Mouse (Mus musculus) kidney, embryonic 14.5 days (tissue): ENCODE measurements around the gene Trim71. TPM values are rescaled to one million over a fixed set of nuclear protein-coding genes. Genes with fewer than 3 reads are reported as not detected.
"Not testable (repeated sequence)": the region's sequence is repeated elsewhere in the genome, so short reads cannot be mapped to it uniquely, and the experiment has no call there.

Experiments used
- ATAC-seq: fragments of 200-750 bp; cut with Nextera tagmentation; 2 replicates; pipeline ENCODE4 v1.8.0; 2017; ENCODE audit warnings: moderate number of reproducible peaks, mild to moderate bottlenecking, moderate TSS enrichment, moderate library complexity; ENCODE audit not compliant: low FRiP score, low TSS enrichment
- H3K27ac ChIP-seq: fragments of 300-500 bp; sonication (generic); 2 replicates; pipeline ENCODE4 v1.5.1; 2014; ENCODE audit warnings: low read depth, mild to moderate bottlenecking, low read length, moderate library complexity, mixed read lengths
- H3K27me3 ChIP-seq: fragments of 300-500 bp; sonication (generic); 2 replicates; pipeline ENCODE4 v1.6.1; 2014; ENCODE audit warnings: mild to moderate bottlenecking, low read length; ENCODE audit not compliant: control insufficient read depth, insufficient read depth
- H3K36me3 ChIP-seq: fragments of 300-500 bp; sonication (generic); 2 replicates; pipeline ENCODE4 v1.6.1; 2014; ENCODE audit warnings: low read length, mixed read lengths; ENCODE audit not compliant: control insufficient read depth, insufficient read depth
- H3K4me1 ChIP-seq: fragments of 300-500 bp; sonication (generic); 2 replicates; pipeline ENCODE4 v1.6.1; 2014; ENCODE audit warnings: low read length, mixed read lengths; ENCODE audit not compliant: control insufficient read depth, insufficient read depth
- H3K4me2 ChIP-seq: fragments of 300-500 bp; sonication (generic); replicated peaks from 2 replicates; pipeline ENCODE4 v1.6.1; 2014; ENCODE audit warnings: low read depth, mild to moderate bottlenecking, low read length
- H3K4me3 ChIP-seq: fragments of 300-500 bp; sonication (generic); 2 replicates; pipeline ENCODE4 v1.5.1; 2014; ENCODE audit warnings: mild to moderate bottlenecking, low read length
- H3K9ac ChIP-seq: fragments of 300-500 bp; sonication (generic); 2 replicates; pipeline ENCODE4 v1.6.1; 2014; ENCODE audit warnings: low read depth, mild to moderate bottlenecking, low read length, moderate library complexity
- H3K9me3 ChIP-seq: fragments of 300-500 bp; sonication (generic); 2 replicates; pipeline ENCODE4 v1.6.1; 2016; ENCODE audit warnings: low read length; ENCODE audit not compliant: control insufficient read depth
- WGBS: fragments of 180-500 bp; shearing (Covaris S2); extraction: QIAGEN DNeasy Blood & Tissue Kit; methylation state at CpG from one replicate; pipeline ENCODE4 v1.1.7; 2014; 5-methylcytosine and 5-hydroxymethylcytosine counted together
- polyA plus RNA-seq: library from polyadenylated mRNA; unstranded; fragments of >200 nt; fragmentation: Nextera tagmentation; extraction: Ambion mirVana; gene quantifications from 2 replicates; pipeline ENCODE4 v1.2.1, GENCODE M21; 2014

Gene Trim71
- polyA plus RNA-seq, 1 experiment from 2014 or later: 1.1 TPM

DNA sequence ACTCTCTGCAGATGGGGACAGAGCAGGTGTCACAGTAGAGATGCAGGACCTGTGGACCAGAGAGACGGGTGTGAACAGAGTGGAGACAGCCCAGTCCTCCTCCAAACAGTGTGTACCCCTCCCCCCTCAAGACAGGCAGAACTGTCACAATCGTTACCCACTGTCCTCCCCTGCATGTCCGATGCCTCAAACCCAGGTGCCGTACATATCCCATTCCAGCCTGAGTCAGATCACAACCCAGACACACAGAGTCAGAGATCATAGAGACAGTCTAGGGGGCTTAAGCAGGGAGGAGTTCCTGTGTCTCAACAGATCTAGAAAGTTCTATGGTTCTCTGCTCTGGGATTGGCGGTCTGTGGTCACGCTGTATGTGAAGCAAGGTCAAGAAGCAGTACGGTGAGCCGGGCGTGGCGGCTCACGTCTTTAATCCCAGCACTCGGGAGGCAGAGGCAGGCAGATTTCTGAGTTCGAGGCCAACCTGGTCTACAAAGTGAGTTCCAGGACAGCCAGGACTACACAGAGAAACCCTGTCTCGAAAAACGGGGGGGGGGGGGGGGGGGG is 39.0 kb downstream of the Trim71 start:
- Histone ChIP-seq H3K4me1 (peaks cover 32% of the 10 kb centered on the region), H3K4me3 (no peak overlapping the region), H3K36me3 (no peaks in the 10 kb centered on the region), H3K4me2 (no peak overlapping the region), H3K27ac (no peak overlapping the region), H3K27me3 (no peaks in the 10 kb centered on the region), H3K9ac (no peak overlapping the region), H3K9me3 (no peaks in the 10 kb centered on the region)
- WGBS: 84% methylated on average over 12 of the region's 15 CpGs
- ATAC-seq: no peak

DNA sequence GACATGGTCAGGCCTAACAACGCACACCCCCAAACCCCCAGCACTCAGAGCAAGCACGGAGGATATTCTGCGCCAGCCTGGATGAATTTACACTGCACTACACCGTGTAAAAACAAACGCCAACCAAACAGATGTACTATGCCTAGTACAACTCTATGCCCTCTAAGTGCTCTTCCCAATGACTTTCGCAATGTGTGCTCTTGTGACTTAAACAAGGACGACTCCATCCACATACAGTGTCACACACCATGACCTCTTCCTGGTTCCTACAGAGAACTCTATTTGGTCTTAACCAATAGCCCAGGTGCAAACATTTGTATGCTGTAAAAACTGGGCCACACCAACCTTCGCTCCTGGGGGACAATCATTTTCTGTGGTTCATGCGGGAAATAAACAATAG is 41.7 kb downstream of the Trim71 start:
- 90% methylated on average over 9 of the region's 9 CpGs for WGBS
- ATAC-seq: no peak
- H3K4me2 ChIP-seq: no peak overlapping the region

DNA sequence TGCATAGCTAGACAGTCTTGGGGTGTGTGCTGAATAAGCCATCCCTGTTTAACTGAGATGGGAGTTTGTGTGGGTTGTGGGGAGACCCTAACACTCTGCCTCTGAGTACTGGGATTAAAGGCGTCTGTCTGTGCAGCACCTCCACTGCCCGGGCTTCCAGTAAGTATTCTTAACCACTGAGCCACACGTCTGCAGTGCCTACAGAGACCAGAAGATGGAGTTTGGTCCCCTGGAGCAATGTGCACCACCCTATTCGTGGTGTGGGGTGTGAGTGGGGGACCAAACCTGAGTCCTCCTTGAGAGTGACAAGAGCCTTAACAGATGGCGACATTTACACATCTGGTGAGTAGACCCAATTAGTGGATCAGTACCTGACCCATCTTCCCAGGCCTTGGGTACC is 42.1 kb downstream of the Trim71 start:
- Histone ChIP-seq H3K27ac (no peak overlapping the region), H3K36me3 (no peaks in the 10 kb centered on the region), H3K4me2 (no peak overlapping the region), H3K27me3 (no peaks in the 10 kb centered on the region), H3K9ac (no peak overlapping the region), H3K9me3 (no peaks in the 10 kb centered on the region), H3K4me3 (no peak overlapping the region), H3K4me1 (peaks cover 16% of the 10 kb centered on the region)
- ATAC-seq: no peak
- WGBS: 64% methylated on average over 5 of the region's 5 CpGs

More for the DNA sequence above, 41.7 kb downstream of the Trim71 start:
- Histone ChIP-seq H3K9ac (no peak overlapping the region), H3K27me3 (no peaks in the 10 kb centered on the region), H3K4me1 (peaks cover 18% of the 10 kb centered on the region), H3K4me3 (no peak overlapping the region), H3K36me3 (no peaks in the 10 kb centered on the region), H3K9me3 (no peaks in the 10 kb centered on the region), H3K27ac (no peak overlapping the region)

DNA sequence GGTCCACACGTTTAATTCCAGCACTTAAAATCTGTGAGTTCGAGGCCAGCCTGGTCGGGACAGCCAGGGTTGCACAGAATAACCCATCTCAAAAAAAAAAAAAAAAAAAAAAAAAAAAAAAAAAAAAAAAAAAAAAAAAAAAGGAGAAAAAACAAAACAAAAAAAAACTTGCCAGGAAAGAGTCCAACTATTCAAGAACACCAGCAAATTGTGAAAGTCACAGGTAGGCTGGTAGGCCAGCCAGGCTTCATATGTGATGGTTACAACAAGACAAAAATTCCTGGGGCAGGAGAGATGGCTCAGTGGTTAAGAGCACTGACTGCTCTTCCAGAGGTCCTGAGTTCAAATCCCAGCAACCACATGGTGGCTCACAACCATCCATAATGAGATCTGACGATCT is 43.6 kb downstream of the Trim71 start:
- not testable (repeated sequence) for H3K36me3 ChIP-seq, H3K9ac ChIP-seq

DNA sequence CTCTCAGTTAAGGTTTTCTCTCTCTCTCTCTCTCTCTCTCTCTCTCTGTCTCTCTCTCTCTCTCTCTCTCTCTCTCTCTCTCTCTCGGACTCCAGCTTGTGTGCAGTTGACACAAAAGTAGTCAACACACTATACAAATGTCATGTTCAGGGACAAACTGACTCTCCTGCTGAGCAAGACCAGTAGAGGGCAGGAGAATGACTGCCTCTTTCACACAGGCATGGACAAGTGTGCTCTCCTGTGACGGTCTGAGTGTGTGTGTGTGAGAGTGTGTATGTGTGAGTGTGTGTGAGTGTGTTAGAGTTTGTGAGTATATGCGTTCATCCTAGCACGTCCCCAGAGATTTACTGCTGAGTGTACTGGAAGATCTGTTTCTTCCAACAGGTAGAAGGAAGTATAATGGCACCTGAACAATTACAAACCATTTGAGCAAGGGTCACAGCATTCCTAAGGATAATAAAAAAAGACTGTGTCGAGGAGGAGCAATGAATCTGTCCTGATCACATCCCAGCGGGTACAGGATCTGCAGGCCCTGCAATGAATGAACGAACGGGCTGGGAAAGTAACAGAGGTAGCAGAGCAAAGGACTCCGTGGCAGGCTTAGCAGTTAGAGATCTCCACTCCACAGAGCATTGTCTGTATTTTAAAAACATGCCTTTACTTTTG is 45.2 kb downstream of the Trim71 start:
- Histone ChIP-seq H3K27ac (no peak overlapping the region), H3K4me2 (no peak overlapping the region), H3K4me3 (no peak overlapping the region), H3K36me3 (peaks cover 2% of the 10 kb centered on the region), H3K9me3 (peaks cover 2% of the 10 kb centered on the region), H3K9ac (no peak overlapping the region), H3K27me3 (no peaks in the 10 kb centered on the region), H3K4me1 (no peaks in the 10 kb centered on the region)
- no peak for ATAC-seq
- 48% methylated on average over 9 of the region's 9 CpGs for WGBS

More for the DNA sequence above, 43.6 kb downstream of the Trim71 start:
- not testable (repeated sequence) for H3K9me3 ChIP-seq, H3K4me2 ChIP-seq, ATAC-seq, H3K27me3 ChIP-seq, H3K4me3 ChIP-seq, H3K27ac ChIP-seq, H3K4me1 ChIP-seq
- WGBS: 70% methylated on average over 4 of the region's 4 CpGs

DNA sequence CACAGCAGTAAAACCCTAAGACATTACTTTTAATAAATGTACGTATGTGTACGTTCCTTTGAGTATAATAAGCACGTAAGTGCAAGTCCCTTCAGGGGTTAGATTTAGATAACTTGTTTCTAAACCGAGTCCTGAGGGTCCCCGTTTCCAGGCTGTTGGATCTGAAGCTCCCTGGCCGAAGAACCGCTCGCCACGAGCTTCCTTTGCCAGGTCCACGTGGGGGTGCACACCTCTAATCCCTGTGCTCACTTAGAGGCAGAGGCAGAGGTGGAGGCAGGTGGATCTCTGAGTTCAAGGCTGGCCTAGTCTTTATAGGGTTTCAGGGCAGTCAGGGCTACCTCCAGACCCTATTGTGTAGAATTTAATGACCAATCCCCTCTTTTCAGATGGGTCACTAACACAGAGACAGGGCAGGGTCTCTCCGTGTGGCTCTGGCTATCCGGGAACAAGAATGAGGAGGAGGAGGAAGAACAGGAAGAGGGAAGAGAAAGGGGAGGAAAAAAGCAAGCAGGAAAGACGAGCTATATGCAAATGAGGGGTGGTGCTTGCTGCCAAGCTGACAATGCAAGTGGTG is 46.2 kb downstream of the Trim71 start:
- H3K4me3 ChIP-seq: no peak overlapping the region
- H3K9me3 ChIP-seq: peaks cover 12% of the 10 kb centered on the region
- H3K4me1 ChIP-seq: no peaks in the 10 kb centered on the region
- no peak overlapping the region for H3K27ac ChIP-seq
- no peak overlapping the region for H3K4me2 ChIP-seq
- H3K9ac ChIP-seq: no peak overlapping the region
- peaks cover 11% of the 10 kb centered on the region for H3K36me3 ChIP-seq
- no peak for ATAC-seq
- 76% methylated on average over 13 of the region's 13 CpGs for WGBS
- no peaks in the 10 kb centered on the region for H3K27me3 ChIP-seq

DNA sequence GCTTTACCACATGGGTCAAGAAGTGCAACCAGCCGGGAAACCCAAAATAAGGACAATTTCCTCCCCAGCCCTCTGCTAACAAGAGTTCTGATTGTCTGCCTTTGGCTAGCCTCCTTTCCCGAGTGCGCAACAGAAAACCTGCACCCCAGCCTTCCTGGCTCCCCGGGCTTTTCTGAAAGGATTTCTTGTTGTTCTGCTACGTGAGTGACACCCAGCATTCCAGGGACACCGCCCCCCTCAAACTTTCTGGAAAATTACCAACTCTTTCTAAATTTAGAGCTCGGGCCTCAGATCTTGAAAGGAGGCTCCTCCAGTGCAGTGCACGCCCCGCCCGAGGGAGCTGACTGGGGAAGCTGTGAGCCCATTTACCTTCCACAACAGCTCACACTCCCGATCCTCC is 48.8 kb downstream of the Trim71 start, which contains the start of gene C130032M10Rik:
C130032M10Rik (plus strand) TSS at position 334 of the 400 bp plus-strand sequence.
- Histone ChIP-seq H3K9me3 (peaks cover 26% of the 10 kb centered on the region), H3K27me3 (no peaks in the 10 kb centered on the region), H3K9ac (no peak within 1 kb of the TSS), H3K27ac (no peak within 1 kb of the TSS), H3K4me1 (no peaks in the 10 kb centered on the region), H3K36me3 (peaks cover 23% of the 10 kb centered on the region), H3K4me3 (no peak within 1 kb of the TSS), H3K4me2 (no peak within 1 kb of the TSS)
- no peak for ATAC-seq
- 81% methylated on average over 11 of the region's 11 CpGs for WGBS

DNA sequence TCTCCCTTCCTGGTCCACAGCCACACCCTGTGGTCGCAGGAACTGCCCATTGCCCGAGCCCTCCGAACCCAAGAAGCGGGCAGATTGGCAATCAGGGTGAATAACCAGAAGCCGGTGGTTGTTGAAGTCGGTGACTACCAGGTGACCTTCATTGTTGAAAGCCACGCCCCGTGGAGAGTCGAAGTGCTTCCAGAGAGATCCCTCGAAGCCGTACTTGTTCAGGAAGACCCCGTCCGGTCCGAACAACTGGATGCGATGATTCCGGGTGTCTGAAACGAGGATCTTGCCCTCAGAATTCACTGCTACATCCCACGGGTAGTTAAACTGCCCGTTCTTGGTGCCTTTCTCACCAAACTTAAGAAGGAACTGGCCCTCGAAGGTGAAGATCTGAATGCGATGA is 51.3 kb downstream of the Trim71 start:
- peaks cover 26% of the 10 kb centered on the region for H3K9me3 ChIP-seq
- H3K9ac ChIP-seq: no peak overlapping the region
- no peak for ATAC-seq
- no peaks in the 10 kb centered on the region for H3K27me3 ChIP-seq
- WGBS: 98% methylated on average over 21 of the region's 21 CpGs
- H3K27ac ChIP-seq: no peak overlapping the region
- H3K4me2 ChIP-seq: no peak overlapping the region
- no peaks in the 10 kb centered on the region for H3K4me1 ChIP-seq
- H3K4me3 ChIP-seq: no peak overlapping the region
- peaks cover 25% of the 10 kb centered on the region for H3K36me3 ChIP-seq

DNA sequence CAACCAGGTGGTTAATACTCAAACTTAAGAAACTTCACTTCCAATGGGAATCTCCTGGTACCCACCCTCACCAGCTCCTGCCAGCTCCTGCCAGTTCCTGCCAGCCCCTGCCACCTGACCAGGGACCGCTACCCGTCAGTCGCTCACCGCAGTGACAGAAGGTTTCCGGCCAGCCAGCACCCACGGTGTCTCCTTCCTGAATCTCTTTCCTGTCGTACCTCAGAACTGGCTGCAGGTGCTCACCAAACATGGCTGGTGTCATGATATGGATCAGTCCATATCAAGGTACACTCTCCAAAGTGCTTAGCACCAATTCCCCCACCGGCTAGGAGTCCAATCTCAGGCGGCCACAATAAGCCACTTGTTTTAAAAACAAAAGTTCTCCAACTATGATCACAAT is 54.4 kb downstream of the Trim71 start:
- H3K4me1 ChIP-seq: no peaks in the 10 kb centered on the region
- no peak overlapping the region for H3K4me2 ChIP-seq
- no peak overlapping the region for H3K27ac ChIP-seq
- no peak overlapping the region for H3K9ac ChIP-seq
- ATAC-seq: no peak
- peaks cover 25% of the 10 kb centered on the region for H3K36me3 ChIP-seq
- 96% methylated on average over 9 of the region's 9 CpGs for WGBS
- H3K4me3 ChIP-seq: no peak overlapping the region
- no peaks in the 10 kb centered on the region for H3K27me3 ChIP-seq
- H3K9me3 ChIP-seq: peaks cover 26% of the 10 kb centered on the region
